Mouse (Mus musculus) embryonic facial prominence, embryonic 15.5 days (tissue): Measurements from ENCODE around the gene Zmiz1. TPM values are rescaled to one million over a fixed set of nuclear protein-coding genes. Genes with fewer than 3 reads are reported as not detected.

Source experiments
- ATAC-seq: fragments of 200-750 bp; cut with Nextera tagmentation; 2 replicates; pipeline ENCODE4 v1.8.0; 2017; ENCODE audit warnings: low read depth, moderate TSS enrichment; ENCODE audit not compliant: insufficient number of reproducible peaks, low FRiP score, low TSS enrichment
- H3K27ac ChIP-seq: fragments of 300-500 bp; sonication (generic); replicated peaks from 2 replicates; pipeline ENCODE4 v1.5.1; 2015; ENCODE audit warnings: mild to moderate bottlenecking, inconsistent platforms
- H3K27me3 ChIP-seq: fragments of 300-500 bp; sonication (generic); 2 replicates; pipeline ENCODE4 v1.6.1; 2015; ENCODE audit warnings: inconsistent platforms
- H3K36me3 ChIP-seq: fragments of 300-500 bp; sonication (generic); 2 replicates; pipeline ENCODE4 v1.6.1; 2015; ENCODE audit warnings: mild to moderate bottlenecking, inconsistent platforms
- H3K4me1 ChIP-seq: fragments of 300-500 bp; sonication (generic); 2 replicates; pipeline ENCODE4 v1.6.1; 2015; ENCODE audit warnings: inconsistent platforms
- H3K4me2 ChIP-seq: fragments of 300-500 bp; sonication (generic); replicated peaks from 2 replicates; pipeline ENCODE4 v1.6.1; 2015; ENCODE audit warnings: mild to moderate bottlenecking, inconsistent platforms
- H3K4me3 ChIP-seq: fragments of 300-500 bp; sonication (generic); replicated peaks from 2 replicates; pipeline ENCODE4 v1.5.1; 2015; ENCODE audit warnings: mild to moderate bottlenecking, inconsistent platforms
- H3K9ac ChIP-seq: fragments of 300-500 bp; sonication (generic); 2 replicates; pipeline ENCODE4 v1.6.1; 2015; ENCODE audit warnings: inconsistent platforms
- H3K9me3 ChIP-seq: fragments of 300-500 bp; sonication (generic); replicated peaks from 2 replicates; pipeline ENCODE4 v1.6.1; 2016; ENCODE audit warnings: inconsistent platforms
- WGBS: fragments of 180-500 bp; shearing (Covaris S2); methylation state at CpG from one replicate; pipeline ENCODE4 v1.1.7; 2015; 5-methylcytosine and 5-hydroxymethylcytosine counted together
- polyA plus RNA-seq: library from polyadenylated mRNA; unstranded; fragments of >200 nt; fragmentation: Nextera tagmentation; extraction: Ambion mirVana; gene quantifications from 2 replicates; pipeline ENCODE4 v1.2.1, GENCODE M21; 2015

The Zmiz1 gene
- polyA plus RNA-seq, 1 experiment from 2014 or later: 40.1 TPM

DNA sequence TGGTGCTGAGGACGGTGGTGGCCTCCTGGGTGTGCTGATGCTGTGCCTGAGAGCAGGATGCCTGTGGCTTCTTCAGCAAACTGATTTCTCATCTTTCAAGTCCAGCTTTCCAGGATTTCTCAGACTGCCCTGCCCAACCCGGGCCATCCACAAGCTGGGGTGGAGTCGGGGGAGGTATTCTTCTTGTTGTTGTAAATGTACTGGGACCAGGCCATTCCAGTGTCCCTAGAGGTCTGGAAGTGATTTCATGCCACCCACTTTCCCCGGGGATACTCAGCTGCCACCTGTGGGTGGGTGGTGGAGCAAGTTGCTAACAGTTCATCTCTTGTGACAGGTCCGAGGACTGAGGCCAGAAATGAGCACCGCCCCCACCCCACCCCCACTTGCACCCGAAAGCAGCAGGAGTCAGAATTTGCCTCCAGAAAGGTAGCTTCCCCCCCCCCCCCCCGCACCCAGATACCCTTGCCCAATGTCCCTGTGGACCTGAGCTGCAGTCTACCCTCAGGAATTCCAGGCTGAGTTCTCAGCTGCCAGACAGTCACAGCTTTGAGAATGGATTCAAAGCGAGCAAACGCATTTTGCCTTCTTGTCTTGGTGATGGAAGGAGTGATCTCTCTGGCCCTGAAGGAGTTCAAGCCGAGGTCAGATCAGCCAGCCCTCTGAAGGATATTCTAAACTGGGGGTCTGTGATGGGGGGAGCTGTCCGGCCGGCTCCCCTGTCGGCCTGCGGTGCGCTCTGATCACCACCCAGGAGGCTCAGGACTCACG is 2.1 kb upstream of the Zmiz1 start:
- H3K4me1 ChIP-seq: peaks cover 47% of the 10 kb centered on the region

DNA sequence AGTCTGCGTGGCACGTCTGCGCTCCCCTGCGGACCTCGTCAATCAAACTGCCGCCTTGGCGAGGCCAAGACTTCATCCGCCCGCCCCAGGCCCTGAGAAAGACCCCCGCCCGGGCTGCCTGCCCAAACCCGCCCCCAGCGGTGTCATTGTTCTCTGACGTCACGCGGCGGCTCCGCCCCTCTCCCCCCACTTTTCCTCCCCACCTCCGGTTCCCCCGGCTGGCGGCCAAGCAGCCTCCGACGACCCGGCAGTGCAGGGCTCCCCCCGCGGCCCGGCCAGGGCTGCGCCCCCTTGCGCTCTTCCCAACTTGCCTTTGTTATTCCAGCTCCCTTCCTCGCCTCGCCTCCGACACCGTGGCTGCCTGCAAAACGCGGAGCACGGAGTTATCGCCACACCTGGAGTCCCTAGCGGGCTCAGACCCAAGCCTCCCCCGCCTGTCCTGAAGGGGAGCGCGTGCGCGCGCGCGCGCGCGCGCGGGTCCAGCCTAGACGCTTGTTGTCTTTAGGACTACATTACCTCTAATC is 1.5 kb upstream of the Zmiz1 start:
- Histone ChIP-seq H3K9me3 (no peaks in the 10 kb centered on the region), H3K4me3 (peak overlapping the region; percentile 75), H3K27me3 (no peaks in the 10 kb centered on the region), H3K36me3 (no peaks in the 10 kb centered on the region), H3K9ac (peak overlapping the region; percentile 39), H3K27ac (peak overlapping the region; percentile 99), H3K4me2 (peak overlapping the region; percentile 87), H3K4me1 (peaks cover 53% of the 10 kb centered on the region)
- WGBS: under 1% methylated on average over 50 of the region's 52 CpGs
- peak; percentile 84 for ATAC-seq

More for the DNA sequence above, 2.1 kb upstream of the Zmiz1 start:
- Histone ChIP-seq H3K36me3 (no peaks in the 10 kb centered on the region), H3K9me3 (no peaks in the 10 kb centered on the region), H3K27me3 (no peaks in the 10 kb centered on the region), H3K4me3 (peak overlapping the region; percentile 75), H3K27ac (peak overlapping the region; percentile 99), H3K4me2 (peak overlapping the region; percentile 87), H3K9ac (peak overlapping the region; percentile 39)
- 6% methylated on average over 16 of the region's 17 CpGs for WGBS
- no peak for ATAC-seq

DNA sequence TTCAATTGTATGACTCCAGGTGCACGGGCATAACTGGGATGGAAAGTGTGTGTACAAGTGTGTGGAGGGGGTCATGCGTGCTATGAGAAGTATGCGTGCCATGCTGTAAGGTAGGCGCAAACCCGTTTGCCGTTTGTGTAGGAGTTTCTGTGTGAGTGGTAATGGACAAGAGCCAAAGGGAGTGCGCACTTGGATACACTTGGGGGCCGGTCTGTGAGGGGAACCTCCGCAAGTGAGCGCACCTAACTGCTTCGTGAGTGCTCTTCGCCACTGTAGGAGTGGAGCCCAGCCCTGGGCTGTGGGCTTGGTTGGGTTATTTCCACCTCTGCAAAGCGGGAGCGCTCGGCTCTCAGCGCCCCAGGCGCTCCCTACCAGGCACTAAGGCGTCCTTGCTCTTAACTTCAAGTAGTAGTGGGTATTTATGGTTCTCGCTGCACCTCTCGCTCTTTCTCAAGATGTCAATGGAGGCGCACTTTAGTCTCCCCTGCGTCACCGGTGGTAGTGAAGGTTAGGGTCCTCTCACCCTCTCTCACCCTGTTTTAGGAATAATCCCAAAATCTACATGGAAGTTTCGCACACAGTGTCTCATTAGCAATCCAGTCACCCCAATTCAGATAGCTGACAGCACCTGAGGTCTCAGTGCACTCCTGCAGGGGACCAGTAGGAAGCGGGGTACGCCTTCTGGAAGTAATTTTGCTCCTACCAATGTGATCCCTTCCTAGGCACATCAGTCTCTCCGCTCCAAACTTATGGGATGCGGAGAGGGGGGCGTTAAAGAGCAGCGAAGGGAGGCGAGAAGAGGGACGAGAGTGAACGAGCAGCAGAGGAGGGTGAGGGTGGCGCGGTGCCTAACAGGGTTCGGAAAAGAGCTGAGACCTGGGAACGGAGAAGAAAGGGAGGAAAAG is 622 bp upstream of the Zmiz1 start:
- no peak; the same call in 1 of the 2 replicates for ATAC-seq
- H3K36me3 ChIP-seq: no peaks in the 10 kb centered on the region
- no peaks in the 10 kb centered on the region for H3K27me3 ChIP-seq
- peak overlapping the region; percentile 75 for H3K4me3 ChIP-seq
- H3K4me2 ChIP-seq: peak overlapping the region; percentile 87
- peak overlapping the region; percentile 44 for H3K9ac ChIP-seq
- peak overlapping the region; percentile 99 for H3K27ac ChIP-seq
- under 1% methylated on average over 37 of the region's 37 CpGs for WGBS
- H3K9me3 ChIP-seq: no peaks in the 10 kb centered on the region
- peaks cover 62% of the 10 kb centered on the region for H3K4me1 ChIP-seq

DNA sequence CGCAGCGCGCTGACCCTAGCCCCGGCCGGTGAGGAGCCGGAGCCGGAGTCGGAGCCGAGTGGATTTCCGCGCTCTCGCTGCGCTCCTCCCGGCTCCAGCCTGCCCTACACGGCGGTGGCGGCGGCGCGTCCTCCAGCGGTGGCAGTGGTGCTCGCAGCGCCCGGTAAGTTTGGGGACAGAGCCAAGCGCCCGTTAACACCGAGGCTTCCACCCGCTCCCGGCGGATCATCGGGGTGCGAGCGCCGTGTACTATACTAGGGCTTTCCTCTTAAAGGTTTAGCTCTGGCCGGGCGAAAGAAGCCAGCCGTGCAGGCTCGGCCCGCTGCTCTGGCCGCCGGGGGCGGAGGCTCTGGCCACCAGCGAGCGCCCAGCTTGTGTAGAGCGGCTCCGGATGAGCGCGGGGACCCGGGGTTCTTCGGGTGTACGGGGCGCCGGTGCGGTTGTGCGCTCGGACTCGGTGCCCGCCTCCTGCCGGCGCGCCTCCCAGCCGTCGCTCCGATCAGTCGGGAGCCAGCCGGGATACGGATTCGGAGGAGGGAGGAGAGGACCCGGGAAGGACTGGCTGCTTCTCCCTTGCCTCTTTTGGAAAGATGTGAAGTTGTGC is 511 bp downstream of the Zmiz1 start:
- Histone ChIP-seq H3K36me3 (no peaks in the 10 kb centered on the region), H3K27ac (peak overlapping the region; percentile 99), H3K9me3 (no peaks in the 10 kb centered on the region), H3K27me3 (no peaks in the 10 kb centered on the region), H3K4me1 (peaks cover 65% of the 10 kb centered on the region), H3K9ac (peak overlapping the region; percentile 89), H3K4me3 (peak overlapping the region; percentile 75), H3K4me2 (peak overlapping the region; percentile 87)
- ATAC-seq: 0 out of 2 replicates have a peak, but pooled peaks have one; percentile 26
- under 1% methylated on average over 69 of the region's 69 CpGs for WGBS

DNA sequence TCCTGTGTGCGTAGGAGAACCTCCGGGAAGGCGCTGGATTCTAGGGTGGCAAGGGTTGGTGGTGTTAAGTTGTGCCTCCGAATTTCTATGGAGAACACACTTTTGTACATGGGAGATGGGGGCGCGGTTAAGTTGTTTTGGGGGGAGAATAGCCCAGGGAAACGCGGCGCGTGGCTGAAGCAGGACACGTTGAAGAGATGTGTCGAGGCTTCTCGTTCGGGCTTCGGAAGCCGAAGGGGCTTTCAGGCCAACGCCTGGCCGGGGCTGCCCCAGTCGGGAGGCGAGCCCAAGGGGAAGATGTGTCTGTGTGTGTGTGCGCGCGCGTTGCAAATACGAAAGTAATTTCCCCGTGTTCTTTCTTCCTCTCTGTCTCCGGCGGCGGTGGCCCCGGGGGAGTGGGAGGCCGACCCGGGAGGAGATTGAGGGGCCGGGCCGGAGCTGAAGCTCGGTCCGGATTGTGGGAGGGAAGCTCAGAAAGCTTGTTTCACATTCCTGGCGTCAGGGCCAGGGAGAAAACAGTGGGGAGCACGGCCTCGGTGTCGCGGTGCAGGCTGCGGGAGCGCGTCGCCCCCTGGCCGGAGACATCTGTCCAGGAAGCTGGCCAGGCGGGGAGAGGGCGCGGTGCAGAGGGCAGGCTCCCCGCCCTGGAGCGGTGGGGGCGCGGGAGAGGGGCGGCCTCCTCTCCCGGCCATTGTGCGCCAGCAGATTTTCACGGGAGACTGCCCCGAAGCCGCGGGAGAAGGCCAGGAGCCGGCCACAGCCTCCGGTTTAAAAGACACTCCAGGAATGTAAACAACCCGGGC is 1.2 kb downstream of the Zmiz1 start:
- H3K9ac ChIP-seq: peak overlapping the region; percentile 89
- H3K4me2 ChIP-seq: peak overlapping the region; percentile 87
- WGBS: under 1% methylated on average over 55 of the region's 63 CpGs
- peak overlapping the region; percentile 99 for H3K27ac ChIP-seq
- H3K27me3 ChIP-seq: no peaks in the 10 kb centered on the region
- peak overlapping the region; percentile 75 for H3K4me3 ChIP-seq
- H3K9me3 ChIP-seq: no peaks in the 10 kb centered on the region
- no peaks in the 10 kb centered on the region for H3K36me3 ChIP-seq
- H3K4me1 ChIP-seq: peaks cover 69% of the 10 kb centered on the region
- ATAC-seq: no peak

DNA sequence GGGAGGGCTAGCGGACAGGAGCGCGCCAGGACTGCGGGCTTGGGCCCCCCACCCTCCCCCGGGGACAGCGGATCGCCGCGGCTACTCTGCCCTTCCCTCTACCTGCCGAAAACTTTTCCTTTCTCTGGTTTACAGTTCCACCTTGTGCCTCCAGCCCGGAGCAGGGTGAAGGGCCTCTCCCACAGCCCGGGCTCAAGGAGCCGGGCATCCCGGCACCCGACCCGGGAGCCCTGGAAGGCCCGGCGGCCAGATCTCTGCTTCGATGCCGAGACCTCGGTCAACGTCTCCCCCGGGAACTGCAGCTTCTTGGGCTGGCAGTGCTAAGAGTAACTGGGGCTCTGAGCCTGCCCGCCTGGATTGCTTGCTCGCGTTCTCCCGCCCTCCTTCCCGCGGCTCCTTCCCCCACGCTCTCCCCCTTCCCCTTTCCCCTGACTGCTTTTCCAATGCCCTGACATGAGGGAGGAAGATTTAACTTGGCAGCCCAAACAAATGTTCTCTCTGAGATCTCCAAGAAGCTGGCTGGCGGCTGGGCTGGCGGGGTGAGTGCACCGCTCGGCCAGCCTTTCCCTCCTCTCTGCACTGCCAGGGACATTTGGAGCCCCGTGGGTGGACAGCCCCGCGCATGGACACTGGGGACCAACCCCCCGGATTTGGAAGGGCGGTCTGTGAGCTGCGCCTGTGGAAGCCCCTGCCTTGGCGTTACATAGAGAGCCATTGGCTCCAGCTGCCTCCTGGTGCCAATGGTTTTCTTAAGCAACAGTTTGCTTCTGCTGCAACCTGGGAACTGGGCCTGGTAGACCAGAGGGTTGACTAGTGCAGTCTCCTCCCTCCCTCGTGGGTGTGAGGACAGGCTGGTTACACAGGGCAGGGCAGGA is 2.1 kb downstream of the Zmiz1 start:
- WGBS: under 1% methylated on average over 42 of the region's 42 CpGs

DNA sequence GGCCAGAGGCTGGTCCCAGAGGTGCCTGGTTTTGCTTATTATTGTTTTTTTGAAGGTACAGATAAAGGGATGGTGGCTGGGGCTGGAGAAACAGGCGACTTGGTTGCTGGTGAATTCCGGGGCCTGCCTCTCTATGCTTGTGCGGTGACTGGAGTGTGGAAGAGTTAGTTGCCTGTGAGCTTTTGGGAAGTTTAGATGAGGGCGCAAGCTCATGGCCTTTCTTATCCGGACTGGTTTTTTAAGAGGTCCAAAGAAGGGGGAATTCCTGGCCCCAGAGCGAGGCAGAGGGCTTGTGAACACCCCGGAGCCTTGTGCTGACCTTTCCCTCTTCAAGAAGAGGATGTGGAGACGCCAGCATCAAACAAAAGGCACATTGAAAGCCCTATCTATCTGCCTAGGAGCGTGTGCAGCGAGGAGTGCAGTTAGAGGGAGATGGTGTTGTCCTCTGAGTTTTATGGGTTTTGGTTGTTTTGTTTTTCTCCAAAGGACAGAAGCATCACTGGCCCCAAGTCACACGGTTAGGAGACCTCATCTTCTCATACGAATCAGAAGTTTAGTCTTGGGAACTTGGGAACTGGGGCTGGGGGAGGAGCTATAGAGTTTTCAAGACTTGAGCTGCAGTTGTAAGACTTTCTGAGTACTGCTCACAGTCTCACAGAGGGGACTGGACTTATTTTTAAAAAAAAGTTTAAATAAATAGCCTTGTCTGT is 2.8 kb downstream of the Zmiz1 start:
- Histone ChIP-seq H3K9me3 (no peaks in the 10 kb centered on the region), H3K4me2 (peak overlapping the region; percentile 87), H3K4me1 (peaks cover 75% of the 10 kb centered on the region), H3K4me3 (peak overlapping the region; percentile 75), H3K27ac (peak overlapping the region; percentile 99), H3K36me3 (no peaks in the 10 kb centered on the region), H3K9ac (peak overlapping the region; percentile 89), H3K27me3 (no peaks in the 10 kb centered on the region)
- no peak for ATAC-seq
- WGBS: 17% methylated on average over 12 of the region's 12 CpGs

More for the DNA sequence above, 2.1 kb downstream of the Zmiz1 start:
- H3K4me3 ChIP-seq: peak overlapping the region; percentile 75
- H3K4me2 ChIP-seq: peak overlapping the region; percentile 87
- no peaks in the 10 kb centered on the region for H3K9me3 ChIP-seq
- H3K4me1 ChIP-seq: peaks cover 74% of the 10 kb centered on the region
- peak overlapping the region; percentile 89 for H3K9ac ChIP-seq
- H3K27ac ChIP-seq: peak overlapping the region; percentile 99
- no peaks in the 10 kb centered on the region for H3K27me3 ChIP-seq
- ATAC-seq: no peak
- H3K36me3 ChIP-seq: no peaks in the 10 kb centered on the region

DNA sequence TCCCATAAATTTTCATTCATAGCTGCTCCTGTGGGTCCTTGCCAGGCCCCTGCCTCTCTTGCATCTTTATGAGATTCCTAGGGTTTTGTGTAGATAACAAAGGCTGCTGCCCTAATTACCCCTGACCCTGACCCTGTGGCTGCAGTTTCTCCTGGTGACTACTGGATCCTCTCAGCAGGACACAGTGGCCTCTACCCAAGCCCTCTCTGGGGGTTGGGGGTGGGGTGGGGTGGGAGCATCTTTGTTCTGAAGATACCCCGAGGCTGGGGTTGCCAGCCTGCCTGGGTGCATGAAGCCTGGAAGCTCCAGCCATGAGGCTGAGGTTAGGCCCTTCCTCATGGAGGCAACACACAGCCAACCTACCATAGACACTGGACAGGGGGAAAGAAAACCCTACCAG is 4.0 kb downstream of the Zmiz1 start:
- WGBS: 18% methylated on average over 1 of the region's 1 CpGs
- Histone ChIP-seq H3K27me3 (no peaks in the 10 kb centered on the region), H3K4me1 (peaks cover 72% of the 10 kb centered on the region), H3K4me2 (no peak overlapping the region), H3K27ac (no peak overlapping the region), H3K9me3 (no peaks in the 10 kb centered on the region), H3K9ac (no peak overlapping the region), H3K36me3 (no peaks in the 10 kb centered on the region), H3K4me3 (no peak overlapping the region)
- no peak for ATAC-seq

DNA sequence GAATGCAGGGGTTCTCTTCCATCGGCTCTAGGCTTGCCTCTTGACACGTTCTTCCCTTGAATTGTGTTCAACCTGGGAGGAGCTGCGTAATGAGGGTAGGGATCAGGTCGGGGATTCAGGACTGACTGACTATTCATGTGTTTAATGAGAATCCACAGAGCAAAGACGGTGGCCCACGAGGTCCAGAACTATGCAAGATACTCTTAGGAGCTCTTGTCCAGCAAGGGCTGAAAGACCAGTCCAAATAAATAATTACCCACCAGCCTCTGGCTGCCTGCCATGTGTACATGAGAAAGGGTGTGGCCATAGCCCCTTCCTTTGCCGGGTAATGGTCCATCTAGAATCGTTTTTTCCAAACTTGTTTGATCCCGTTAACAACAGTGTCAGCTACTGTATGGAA is 4.9 kb downstream of the Zmiz1 start:
- no peak for ATAC-seq

More for the DNA sequence above, 4.9 kb downstream of the Zmiz1 start:
- H3K9me3 ChIP-seq: no peaks in the 10 kb centered on the region
- H3K4me2 ChIP-seq: no peak overlapping the region
- 47% methylated on average over 9 of the region's 9 CpGs for WGBS
- H3K36me3 ChIP-seq: no peaks in the 10 kb centered on the region
- H3K9ac ChIP-seq: no peak overlapping the region
- peaks cover 75% of the 10 kb centered on the region for H3K4me1 ChIP-seq
- no peaks in the 10 kb centered on the region for H3K27me3 ChIP-seq
- no peak overlapping the region for H3K27ac ChIP-seq
- H3K4me3 ChIP-seq: no peak overlapping the region
